Mouse (Mus musculus) embryonic facial prominence, embryonic 14.5 days (tissue): ENCODE results near the gene Man1a2. TPM values are rescaled to one million over a fixed set of nuclear protein-coding genes. Genes with fewer than 3 reads are reported as not detected.

Source experiments
- ATAC-seq: fragments of 200-750 bp; cut with Nextera tagmentation; 2 replicates; pipeline ENCODE4 v1.8.0; 2017; ENCODE audit warnings: low read depth, moderate number of reproducible peaks, moderate TSS enrichment
- DNase-seq: peaks from one replicate; pipeline ENCODE4 v3.0.0-alpha.2; 2015; ENCODE audit warnings: low spot score
- H3K27ac ChIP-seq: fragments of 300-500 bp; sonication (generic); replicated peaks from 2 replicates; pipeline ENCODE4 v1.5.1; 2014; ENCODE audit warnings: low read depth, mild to moderate bottlenecking, low read length, moderate library complexity
- H3K27me3 ChIP-seq: fragments of 300-500 bp; sonication (generic); replicated peaks from 2 replicates; pipeline ENCODE4 v1.6.1; 2014; ENCODE audit warnings: low read length; ENCODE audit not compliant: control insufficient read depth, insufficient read depth
- H3K36me3 ChIP-seq: fragments of 300-500 bp; sonication (generic); 2 replicates; pipeline ENCODE4 v1.6.1; 2014; ENCODE audit warnings: low read length, mixed read lengths; ENCODE audit not compliant: control insufficient read depth, insufficient read depth
- H3K4me1 ChIP-seq: fragments of 300-500 bp; sonication (generic); 2 replicates; pipeline ENCODE4 v1.6.1; 2014; ENCODE audit warnings: antibody characterized with exemption, low read length; ENCODE audit not compliant: control insufficient read depth, insufficient read depth
- H3K4me2 ChIP-seq: fragments of 300-500 bp; sonication (generic); 2 replicates; pipeline ENCODE4 v1.6.1; 2014; ENCODE audit warnings: low read depth, mild to moderate bottlenecking, low read length, moderate library complexity, mixed read lengths
- H3K4me3 ChIP-seq: fragments of 300-500 bp; sonication (generic); 2 replicates; pipeline ENCODE4 v1.5.1; 2014; ENCODE audit warnings: low read depth, mild to moderate bottlenecking, low read length
- H3K9ac ChIP-seq: fragments of 300-500 bp; sonication (generic); 2 replicates; pipeline ENCODE4 v1.6.1; 2014; ENCODE audit warnings: low read depth, mild to moderate bottlenecking, low read length, moderate library complexity, mixed read lengths
- H3K9me3 ChIP-seq: fragments of 300-500 bp; sonication (generic); 2 replicates; pipeline ENCODE4 v1.6.1; 2016; ENCODE audit warnings: low read length; ENCODE audit not compliant: control insufficient read depth
- WGBS: fragments of 180-500 bp; shearing (Covaris S2); extraction: QIAGEN DNeasy Blood & Tissue Kit; methylation state at CpG from one replicate; pipeline ENCODE4 v1.1.7; 2014; 5-methylcytosine and 5-hydroxymethylcytosine counted together
- polyA plus RNA-seq: library from polyadenylated mRNA; unstranded; fragments of >200 nt; fragmentation: Nextera tagmentation; extraction: Ambion mirVana; gene quantifications from 2 replicates; pipeline ENCODE4 v1.2.1, GENCODE M21; 2014

The Man1a2 gene
- polyA plus RNA-seq, 1 experiment from 2014 or later = 89.7 TPM

DNA sequence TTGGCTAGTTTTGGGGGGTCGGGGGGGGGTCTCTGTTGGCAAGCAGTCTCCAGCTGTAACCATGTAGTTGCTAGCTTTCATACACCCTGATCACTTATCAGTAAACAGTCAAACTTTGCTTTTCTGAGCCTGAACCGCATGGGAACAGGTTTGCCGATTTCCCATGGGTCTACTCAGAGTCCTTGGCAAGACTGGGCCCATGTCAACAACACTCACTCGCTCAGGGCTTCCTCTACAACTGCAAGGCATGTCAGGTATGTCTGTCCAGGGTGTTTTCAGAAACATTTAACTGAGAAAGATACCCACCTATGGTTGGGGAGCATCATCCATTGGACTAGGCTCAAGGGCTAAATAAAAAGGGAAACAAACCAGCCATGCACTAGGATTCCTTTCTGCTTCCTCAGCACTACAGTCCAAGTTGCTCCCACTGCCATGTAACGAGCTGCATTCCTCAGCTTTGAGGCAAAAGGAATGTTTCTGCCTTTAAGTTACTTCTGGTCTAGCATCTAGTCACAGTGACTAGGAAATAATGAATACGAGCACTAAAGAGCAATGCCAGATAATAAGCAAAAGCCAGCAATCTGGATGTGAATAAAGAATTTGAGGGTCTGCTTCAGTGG, 6.2 kb downstream of the Man1a2 start:
- WGBS = 76% methylated on average over 6 of the region's 6 CpGs
- Histone ChIP-seq H3K4me2 (no peak overlapping the region), H3K4me1 (peaks cover 18% of the 10 kb centered on the region), H3K9ac (no peak overlapping the region), H3K4me3 (no peak overlapping the region), H3K36me3 (no peaks in the 10 kb centered on the region), H3K27ac (no peak overlapping the region), H3K9me3 (peaks cover 4% of the 10 kb centered on the region; the same call in 1 of the 2 replicates), H3K27me3 (no peaks in the 10 kb centered on the region)
- no peak for ATAC-seq
- DNase-seq = no peak

DNA sequence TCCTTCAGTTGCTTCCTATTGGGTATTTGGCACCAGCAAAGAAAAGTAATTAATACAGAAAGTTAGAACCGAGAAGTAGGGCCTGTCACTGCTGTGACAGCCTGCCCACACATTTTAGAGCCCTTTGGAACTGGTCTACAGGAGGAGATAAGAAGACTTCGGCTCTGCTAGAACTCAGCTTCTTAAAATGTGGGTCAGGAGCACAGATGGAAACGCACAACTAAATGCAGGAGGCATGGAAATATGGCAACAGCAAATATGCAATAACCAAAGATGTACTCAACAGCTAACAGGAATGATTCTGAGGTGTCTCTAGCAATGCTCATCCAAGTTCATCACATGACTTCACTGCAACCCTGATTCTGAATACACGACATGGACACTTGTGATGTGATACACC, 10.2 kb downstream of the Man1a2 start:
- H3K9me3 ChIP-seq = peaks cover 4% of the 10 kb centered on the region; the same call in 1 of the 2 replicates
- H3K27ac ChIP-seq = no peak overlapping the region
- H3K9ac ChIP-seq = no peak overlapping the region
- H3K27me3 ChIP-seq = no peaks in the 10 kb centered on the region
- no peak overlapping the region for H3K4me2 ChIP-seq
- H3K36me3 ChIP-seq = no peaks in the 10 kb centered on the region
- no peaks in the 10 kb centered on the region for H3K4me1 ChIP-seq
- no peak for DNase-seq
- WGBS = 87% methylated on average over 4 of the region's 4 CpGs
- no peak for ATAC-seq
- H3K4me3 ChIP-seq = no peak overlapping the region

DNA sequence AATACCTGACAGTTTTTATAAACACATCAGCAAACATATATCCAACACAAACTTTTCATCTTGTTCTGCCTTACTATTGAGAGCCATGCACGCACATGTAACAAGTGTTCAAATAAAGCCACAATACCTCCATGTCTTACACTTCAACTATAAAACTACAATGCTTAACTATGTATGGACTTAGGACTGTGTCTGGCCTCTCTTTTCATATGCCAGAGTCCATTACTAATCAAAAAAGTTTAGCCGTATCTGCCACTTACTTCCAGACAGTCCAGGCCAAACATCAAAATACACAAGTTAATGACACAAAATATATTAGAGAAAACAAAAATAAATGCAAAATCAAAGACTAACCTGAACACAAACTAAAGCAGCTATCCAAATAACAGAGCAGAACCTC, 14.9 kb downstream of the Man1a2 start:
- Histone ChIP-seq H3K9me3 (no peaks in the 10 kb centered on the region), H3K36me3 (no peaks in the 10 kb centered on the region), H3K4me3 (no peak overlapping the region), H3K27me3 (no peaks in the 10 kb centered on the region), H3K9ac (no peak overlapping the region), H3K4me1 (no peaks in the 10 kb centered on the region), H3K27ac (no peak overlapping the region), H3K4me2 (no peak overlapping the region)
- no peak for ATAC-seq
- WGBS = 88% methylated on average over 2 of the region's 2 CpGs
- no peak for DNase-seq

DNA sequence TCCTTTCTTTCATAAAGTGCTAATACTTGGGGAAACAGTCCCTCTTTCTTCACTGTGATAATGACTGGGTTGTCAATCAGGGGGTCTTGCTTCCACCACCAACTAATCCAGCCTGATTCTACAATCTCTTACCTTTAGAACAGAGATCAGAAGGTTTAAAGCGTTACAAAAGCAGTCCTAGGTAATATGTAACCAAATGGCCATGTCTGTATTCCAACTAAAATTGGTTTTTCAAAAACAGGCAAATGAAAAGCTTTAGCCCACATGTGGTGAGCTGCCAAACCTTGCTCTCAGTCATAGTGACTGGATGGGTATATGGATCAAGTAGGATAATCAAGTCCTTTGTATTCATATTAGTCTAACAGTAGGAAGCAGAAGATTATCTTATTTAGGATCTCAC, 32.0 kb downstream of the Man1a2 start:
- Histone ChIP-seq H3K27me3 (no peaks in the 10 kb centered on the region), H3K9ac (no peak overlapping the region), H3K4me1 (no peaks in the 10 kb centered on the region), H3K4me3 (no peak overlapping the region), H3K27ac (no peak overlapping the region), H3K4me2 (no peak overlapping the region), H3K36me3 (peaks cover 35% of the 10 kb centered on the region), H3K9me3 (no peaks in the 10 kb centered on the region)
- DNase-seq (no peak), ATAC-seq (no peak)
- whole genome bisulfite sequencing = 80% methylated on average over 1 of the region's 1 CpGs

DNA sequence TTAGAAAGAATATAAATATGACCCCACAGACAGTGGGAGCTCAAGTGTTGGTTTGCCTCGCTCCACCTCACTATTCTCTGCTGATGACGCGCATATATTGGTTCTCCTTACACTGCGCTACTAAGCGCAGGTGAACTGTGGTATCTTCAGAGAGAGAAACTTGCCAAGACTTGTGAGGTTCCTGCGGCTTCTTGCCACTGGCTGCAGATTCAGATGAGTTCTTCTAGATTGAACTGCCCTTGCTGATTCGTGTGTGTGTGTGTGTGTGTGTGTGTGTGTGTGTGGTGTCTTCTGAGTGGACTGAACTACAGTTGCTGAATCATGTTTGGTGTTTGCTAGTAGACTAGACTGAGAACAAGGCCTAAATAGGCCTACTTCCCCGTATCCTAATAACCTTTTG, 43.7 kb downstream of the Man1a2 start:
- Histone ChIP-seq H3K27me3 (no peaks in the 10 kb centered on the region), H3K4me3 (no peak overlapping the region), H3K9me3 (no peaks in the 10 kb centered on the region), H3K4me2 (no peak overlapping the region), H3K4me1 (0 out of 2 replicates have a peak, but pooled peaks cover 4% of the 10 kb centered on the region), H3K27ac (no peak overlapping the region), H3K9ac (no peak overlapping the region), H3K36me3 (peaks cover 18% of the 10 kb centered on the region; the same call in 1 of the 2 replicates)
- DNase-seq (no peak), ATAC-seq (no peak)
- WGBS = 91% methylated on average over 8 of the region's 8 CpGs

DNA sequence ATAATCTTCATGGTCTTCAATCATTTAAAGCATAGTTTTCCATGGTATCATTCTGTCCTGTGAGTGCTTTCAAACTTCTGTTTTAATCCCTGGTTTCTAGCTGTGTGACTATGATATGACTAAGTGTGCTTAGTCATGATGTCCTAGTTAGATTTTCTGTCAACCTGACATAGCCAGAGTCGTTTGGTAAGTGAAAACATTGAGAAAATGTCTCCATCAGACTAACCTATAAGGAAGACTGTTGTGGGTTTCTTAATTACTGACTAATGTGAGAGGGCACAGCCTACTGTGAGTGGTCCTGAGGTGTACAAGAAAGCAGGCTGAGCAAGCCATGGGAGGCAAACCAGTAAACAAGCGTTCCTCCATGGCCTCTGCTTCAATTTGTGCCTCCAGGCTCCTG, 49.0 kb downstream of the Man1a2 start:
- no peaks in the 10 kb centered on the region for H3K9me3 ChIP-seq

DNA sequence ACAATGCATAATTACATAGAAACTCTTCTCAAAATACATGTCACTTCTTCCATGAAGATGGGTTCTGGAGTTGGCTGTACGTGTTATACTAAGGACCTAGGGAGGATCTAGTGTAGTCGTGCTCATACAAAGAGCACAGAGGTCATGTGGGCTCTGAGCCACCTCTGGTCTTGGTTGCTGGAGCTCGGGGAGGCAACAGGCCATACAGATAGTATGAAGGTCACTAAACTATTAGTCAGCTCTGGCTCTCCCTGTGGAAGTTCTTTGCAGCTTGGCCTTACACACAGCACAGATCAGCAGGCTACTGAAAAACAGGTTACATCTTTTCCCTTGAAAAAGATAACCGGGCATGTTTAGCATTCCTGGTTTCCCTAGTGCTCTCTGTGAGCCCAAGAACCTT, 50.5 kb downstream of the Man1a2 start:
- Histone ChIP-seq H3K4me3 (no peak overlapping the region), H3K9ac (no peak overlapping the region), H3K27ac (no peak overlapping the region), H3K9me3 (no peaks in the 10 kb centered on the region), H3K27me3 (no peaks in the 10 kb centered on the region), H3K36me3 (peaks cover 6% of the 10 kb centered on the region; the same call in 1 of the 2 replicates), H3K4me2 (no peak overlapping the region), H3K4me1 (no peaks in the 10 kb centered on the region)
- DNase-seq (no peak), ATAC-seq (no peak)
- 95% methylated on average over 4 of the region's 4 CpGs for WGBS

More for the DNA sequence above, 49.0 kb downstream of the Man1a2 start:
- DNase-seq (no peak), ATAC-seq (no peak)
- Histone ChIP-seq H3K4me1 (0 out of 2 replicates have a peak, but pooled peaks cover 4% of the 10 kb centered on the region), H3K4me3 (no peak overlapping the region), H3K4me2 (no peak overlapping the region), H3K36me3 (0 out of 2 replicates have a peak, but pooled peaks cover 4% of the 10 kb centered on the region), H3K9ac (no peak overlapping the region), H3K27me3 (no peaks in the 10 kb centered on the region), H3K27ac (no peak overlapping the region)
- 73% methylated on average over 2 of the region's 2 CpGs for WGBS

DNA sequence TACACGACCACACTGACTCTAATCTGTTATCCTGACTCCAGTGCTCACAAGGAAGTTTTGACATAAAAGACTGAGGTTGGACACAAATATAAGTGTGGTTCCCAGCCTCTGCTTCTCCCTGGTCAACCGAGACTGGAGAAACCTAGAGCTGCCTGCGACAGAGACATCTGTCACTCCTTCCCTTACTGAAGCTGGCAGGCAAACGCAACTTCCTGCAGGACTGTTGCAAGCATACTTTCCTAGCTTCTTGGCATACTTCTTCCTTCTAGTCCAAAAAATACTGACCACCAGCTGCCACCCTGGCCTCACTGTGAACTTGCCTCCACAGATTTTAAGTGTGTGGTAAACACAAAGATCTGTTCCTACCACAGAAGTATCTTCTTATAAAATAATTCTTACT, 66.8 kb downstream of the Man1a2 start:
- no peaks in the 10 kb centered on the region for H3K27me3 ChIP-seq
- H3K36me3 ChIP-seq = 0 out of 2 replicates have a peak, but pooled peaks cover 4% of the 10 kb centered on the region
- no peak overlapping the region for H3K27ac ChIP-seq
- DNase-seq (no peak), ATAC-seq (no peak)
- H3K9ac ChIP-seq = no peak overlapping the region
- H3K9me3 ChIP-seq = no peaks in the 10 kb centered on the region
- no peak overlapping the region for H3K4me3 ChIP-seq
- 71% methylated on average over 4 of the region's 4 CpGs for WGBS
- no peaks in the 10 kb centered on the region for H3K4me1 ChIP-seq
- no peak overlapping the region for H3K4me2 ChIP-seq

DNA sequence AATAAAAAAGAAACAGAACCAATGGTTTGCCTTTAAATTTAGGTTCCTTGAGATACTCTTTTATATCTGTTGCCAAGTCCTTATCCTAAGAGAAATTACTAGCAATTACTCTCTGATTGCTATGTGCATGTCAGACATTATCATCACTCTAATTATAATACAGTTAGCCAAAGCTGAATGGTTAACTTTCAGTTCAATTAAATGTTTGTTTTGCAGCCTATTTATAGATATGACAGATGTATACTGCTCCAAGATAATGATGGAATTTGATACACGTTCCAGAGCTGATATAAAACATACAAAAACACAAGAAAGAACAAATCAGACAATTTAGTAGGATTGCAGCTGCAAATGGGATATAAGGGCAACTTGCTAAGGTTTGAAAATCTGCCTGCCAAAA, 74.4 kb downstream of the Man1a2 start:
- no peaks in the 10 kb centered on the region for H3K4me1 ChIP-seq
- H3K9ac ChIP-seq = no peak overlapping the region
- H3K4me3 ChIP-seq = no peak overlapping the region
- no peak overlapping the region for H3K27ac ChIP-seq
- DNase-seq (no peak), ATAC-seq (no peak)
- H3K4me2 ChIP-seq = no peak overlapping the region
- H3K36me3 ChIP-seq = peaks cover 7% of the 10 kb centered on the region; the same call in 1 of the 2 replicates
- 61% methylated on average over 1 of the region's 1 CpGs for WGBS
- no peaks in the 10 kb centered on the region for H3K27me3 ChIP-seq
- H3K9me3 ChIP-seq = no peaks in the 10 kb centered on the region
